Mouse (Mus musculus): ENCODE data around the gene Zfp874a. TPM values are rescaled to one million over a fixed set of nuclear protein-coding genes. Genes with fewer than 3 reads are reported as not detected.

The Zfp874a gene
- 0.24 and 0.28 TPM in 2 replicates for polyA plus RNA-seq (2012)

- no peak for TF ChIP-seq GATA1 (IDR thresholded peaks at IDR 0.05; ENCODE audit: low read length)
Measured at GRCm38 (mm10) chr13:67451172-67452020, at the start of gene Zfp874a. TSS of gene Zfp874a (minus strand) at chr13:67451624.

GRCm38 (mm10) chr13:67500908-67501307 lies 49.5 kb upstream of the Zfp874a start:
- TF ChIP-seq GATA1 (IDR thresholded peaks at IDR 0.05; ENCODE audit: low read length), result no peak

- no peak for TF ChIP-seq GATA1 (IDR thresholded peaks at IDR 0.05; ENCODE audit: low read length)
Measured at GRCm38 (mm10) chr13:67500084-67500719, 48.8 kb upstream of the Zfp874a start, which contains the start of gene Zfp58. TSS of gene Zfp58 (minus strand) at chr13:67500555.

- no peak for TF ChIP-seq GATA1 (IDR thresholded peaks at IDR 0.05; ENCODE audit: low read length)
Measured at GRCm38 (mm10) chr13:67495631-67496030, 44.2 kb upstream of the Zfp874a start.

- no peak for TF ChIP-seq GATA1 (IDR thresholded peaks at IDR 0.05; ENCODE audit: low read length)
Measured at GRCm38 (mm10) chr13:67484424-67484811, 33.0 kb upstream of the Zfp874a start.

GRCm38 (mm10) chr13:67483625-67484423 lies 32.4 kb upstream of the Zfp874a start, which contains the start of gene Zfp874b:
TSS of gene Zfp874b (minus strand) at chr13:67484258.
- no peak for TF ChIP-seq GATA1 (IDR thresholded peaks at IDR 0.05; ENCODE audit: low read length)

- TF ChIP-seq GATA1 (IDR thresholded peaks at IDR 0.05; ENCODE audit: low read length), result no peak
Measured at GRCm38 (mm10) chr13:67481528-67481927, 30.1 kb upstream of the Zfp874a start.

- TF ChIP-seq GATA1 (IDR thresholded peaks at IDR 0.05; ENCODE audit: low read length), result no peak
Measured at GRCm38 (mm10) chr13:67469274-67469673, 17.9 kb upstream of the Zfp874a start.

- TF ChIP-seq GATA1 (IDR thresholded peaks at IDR 0.05; ENCODE audit: low read length), result no peak
Measured at GRCm38 (mm10) chr13:67452021-67452309, 541 bp upstream of the Zfp874a start.

GRCm38 (mm10) chr13:67428116-67428515 lies 23.3 kb downstream of the Zfp874a start:
- TF ChIP-seq GATA1 (IDR thresholded peaks at IDR 0.05; ENCODE audit: low read length), result no peak

- TF ChIP-seq GATA1 (IDR thresholded peaks at IDR 0.05; ENCODE audit: low read length), result no peak
Measured at GRCm38 (mm10) chr13:67421207-67421857, 30.1 kb downstream of the Zfp874a start, which contains the start of gene Zfp459. TSS of gene Zfp459 (minus strand) at chr13:67421418.

GRCm38 (mm10) chr13:67420558-67421206 lies 30.7 kb downstream of the Zfp874a start:
- no peak for TF ChIP-seq GATA1 (IDR thresholded peaks at IDR 0.05; ENCODE audit: low read length)

- TF ChIP-seq GATA1 (IDR thresholded peaks at IDR 0.05; ENCODE audit: low read length), result no peak
Measured at GRCm38 (mm10) chr13:67416811-67417210, 34.6 kb downstream of the Zfp874a start.

- no peak for TF ChIP-seq GATA1 (IDR thresholded peaks at IDR 0.05; ENCODE audit: low read length)
Measured at GRCm38 (mm10) chr13:67415759-67416158, 35.7 kb downstream of the Zfp874a start.

Measured in G1E-ER4 (cell line).